Mouse (Mus musculus) embryonic facial prominence, embryonic 15.5 days (tissue): ENCODE data around the gene Mfap1b. TPM values are rescaled to one million over a fixed set of nuclear protein-coding genes. Genes with fewer than 3 reads are reported as not detected.

Source experiments
- ATAC-seq: fragments of 200-750 bp; cut with Nextera tagmentation; 2 replicates; pipeline ENCODE4 v1.8.0; 2017; ENCODE audit warnings: low read depth, moderate TSS enrichment; ENCODE audit not compliant: insufficient number of reproducible peaks, low FRiP score, low TSS enrichment
- H3K27ac ChIP-seq: fragments of 300-500 bp; sonication (generic); replicated peaks from 2 replicates; pipeline ENCODE4 v1.5.1; 2015; ENCODE audit warnings: mild to moderate bottlenecking, inconsistent platforms
- H3K27me3 ChIP-seq: fragments of 300-500 bp; sonication (generic); 2 replicates; pipeline ENCODE4 v1.6.1; 2015; ENCODE audit warnings: inconsistent platforms
- H3K36me3 ChIP-seq: fragments of 300-500 bp; sonication (generic); 2 replicates; pipeline ENCODE4 v1.6.1; 2015; ENCODE audit warnings: mild to moderate bottlenecking, inconsistent platforms
- H3K4me1 ChIP-seq: fragments of 300-500 bp; sonication (generic); 2 replicates; pipeline ENCODE4 v1.6.1; 2015; ENCODE audit warnings: inconsistent platforms
- H3K4me2 ChIP-seq: fragments of 300-500 bp; sonication (generic); replicated peaks from 2 replicates; pipeline ENCODE4 v1.6.1; 2015; ENCODE audit warnings: mild to moderate bottlenecking, inconsistent platforms
- H3K4me3 ChIP-seq: fragments of 300-500 bp; sonication (generic); replicated peaks from 2 replicates; pipeline ENCODE4 v1.5.1; 2015; ENCODE audit warnings: mild to moderate bottlenecking, inconsistent platforms
- H3K9ac ChIP-seq: fragments of 300-500 bp; sonication (generic); 2 replicates; pipeline ENCODE4 v1.6.1; 2015; ENCODE audit warnings: inconsistent platforms
- H3K9me3 ChIP-seq: fragments of 300-500 bp; sonication (generic); replicated peaks from 2 replicates; pipeline ENCODE4 v1.6.1; 2016; ENCODE audit warnings: inconsistent platforms
- WGBS: fragments of 180-500 bp; shearing (Covaris S2); methylation state at CpG from one replicate; pipeline ENCODE4 v1.1.7; 2015; 5-methylcytosine and 5-hydroxymethylcytosine counted together
- polyA plus RNA-seq: library from polyadenylated mRNA; unstranded; fragments of >200 nt; fragmentation: Nextera tagmentation; extraction: Ambion mirVana; gene quantifications from 2 replicates; pipeline ENCODE4 v1.2.1, GENCODE M21; 2015

Mfap1b gene
- polyA plus RNA-seq, 1 experiment from 2014 or later = 61.9 TPM

DNA sequence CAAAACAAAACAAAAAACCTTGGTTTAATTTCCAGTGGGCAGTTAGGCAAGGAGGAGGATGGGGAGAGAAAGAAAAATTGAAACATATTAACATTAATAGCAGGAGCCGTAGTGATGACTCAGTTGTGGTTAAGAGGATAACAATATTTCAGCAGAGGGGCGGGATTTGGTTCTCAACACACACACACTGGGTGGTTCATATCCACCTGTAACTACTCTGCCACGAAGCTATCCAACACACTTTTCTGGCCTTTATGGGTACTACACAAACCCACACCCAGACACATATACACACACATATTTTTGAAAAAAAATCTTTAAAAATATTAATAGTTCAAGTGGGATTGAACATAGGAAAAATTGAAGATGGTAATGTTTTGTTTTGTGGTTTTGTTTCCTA, 26.9 kb downstream of the Mfap1b start:
- no peak overlapping the region for H3K9ac ChIP-seq
- no peaks in the 10 kb centered on the region for H3K9me3 ChIP-seq
- H3K4me3 ChIP-seq = no peak overlapping the region
- no peak overlapping the region for H3K27ac ChIP-seq
- peaks cover 8% of the 10 kb centered on the region; the same call in 1 of the 2 replicates for H3K36me3 ChIP-seq
- no peak for ATAC-seq
- H3K4me2 ChIP-seq = no peak overlapping the region
- H3K4me1 ChIP-seq = peaks cover 31% of the 10 kb centered on the region
- WGBS = 76% methylated on average over 3 of the region's 3 CpGs
- peaks cover 3% of the 10 kb centered on the region; the same call in 1 of the 2 replicates for H3K27me3 ChIP-seq

GRCm38 (mm10) chr2:121446506-121446905, 27.4 kb downstream of the Mfap1b start:
- H3K9me3 ChIP-seq = no peaks in the 10 kb centered on the region
- peaks cover 35% of the 10 kb centered on the region for H3K4me1 ChIP-seq
- H3K9ac ChIP-seq = no peak overlapping the region
- H3K36me3 ChIP-seq = peaks cover 7% of the 10 kb centered on the region; the same call in 1 of the 2 replicates
- 83% methylated on average over 4 of the region's 4 CpGs for WGBS
- H3K4me3 ChIP-seq = no peak overlapping the region
- H3K4me2 ChIP-seq = no peak overlapping the region
- H3K27me3 ChIP-seq = peaks cover 3% of the 10 kb centered on the region; the same call in 1 of the 2 replicates
- no peak for ATAC-seq
- H3K27ac ChIP-seq = no peak overlapping the region

DNA sequence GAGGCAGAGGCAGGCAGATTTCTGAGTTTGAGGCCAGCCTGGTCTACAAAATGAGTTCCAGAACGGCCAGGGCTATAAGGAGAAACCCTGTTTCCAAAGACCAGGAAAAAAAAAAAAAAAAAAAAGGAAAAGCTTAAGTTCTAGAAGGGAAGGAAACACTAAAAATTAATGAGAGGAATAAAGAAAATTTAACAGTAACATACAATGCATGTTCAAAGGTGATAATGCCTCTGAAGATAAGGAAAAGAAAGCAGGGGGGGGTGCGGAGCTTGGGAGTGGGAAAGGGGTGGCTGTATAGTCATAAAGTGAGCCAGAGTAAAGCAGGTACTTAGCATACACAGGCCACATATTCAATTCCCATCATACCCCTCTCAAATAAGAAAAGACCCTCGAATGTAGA, 28.8 kb downstream of the Mfap1b start:
- ATAC-seq = no peak
- WGBS = 85% methylated on average over 3 of the region's 3 CpGs

GRCm38 (mm10) chr2:121444178-121444577, 29.7 kb downstream of the Mfap1b start, which contains the start of gene Ell3:
TSS of gene Ell3 (minus strand) at chr2:121444278.
- Histone ChIP-seq H3K9me3 (no peaks in the 10 kb centered on the region), H3K4me3 (peak within 1 kb of the TSS; percentile 50; the same call in 1 of the 2 replicates), H3K9ac (no peak within 1 kb of the TSS), H3K4me2 (peak within 1 kb of the TSS; percentile 95), H3K4me1 (peaks cover 21% of the 10 kb centered on the region), H3K27me3 (peaks cover 3% of the 10 kb centered on the region; the same call in 1 of the 2 replicates), H3K27ac (peak within 1 kb of the TSS; percentile 28; the same call in 1 of the 2 replicates), H3K36me3 (peaks cover 6% of the 10 kb centered on the region)
- no peak for ATAC-seq
- 83% methylated on average over 1 of the region's 1 CpGs for WGBS

More for the DNA sequence above, 28.8 kb downstream of the Mfap1b start:
- no peak overlapping the region for H3K4me3 ChIP-seq
- H3K27me3 ChIP-seq = peaks cover 3% of the 10 kb centered on the region; the same call in 1 of the 2 replicates
- no peak overlapping the region for H3K4me2 ChIP-seq
- no peaks in the 10 kb centered on the region for H3K36me3 ChIP-seq
- no peak overlapping the region for H3K27ac ChIP-seq
- H3K4me1 ChIP-seq = peaks cover 23% of the 10 kb centered on the region
- no peaks in the 10 kb centered on the region for H3K9me3 ChIP-seq
- no peak overlapping the region for H3K9ac ChIP-seq

DNA sequence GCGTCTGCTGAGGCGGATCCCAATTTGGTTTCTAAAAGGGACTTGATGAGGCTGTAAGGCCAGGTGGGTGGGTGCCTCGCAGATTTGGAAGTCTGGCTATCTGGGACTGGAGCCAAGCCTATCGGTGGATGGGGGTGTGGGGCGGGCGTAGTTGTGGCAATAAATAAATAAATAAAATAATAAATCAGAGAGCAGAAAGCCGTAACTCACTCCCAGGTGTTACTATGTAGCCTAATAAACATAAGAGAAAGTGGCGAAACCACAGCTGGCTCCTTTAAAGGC, 30.9 kb downstream of the Mfap1b start:
- Histone ChIP-seq H3K9ac (no peak overlapping the region; the same call in 1 of the 2 replicates), H3K4me1 (peaks cover 20% of the 10 kb centered on the region), H3K27me3 (peaks cover 3% of the 10 kb centered on the region; the same call in 1 of the 2 replicates), H3K36me3 (peaks cover 17% of the 10 kb centered on the region), H3K4me2 (peak overlapping the region; percentile 95), H3K27ac (peak overlapping the region; percentile 28; the same call in 1 of the 2 replicates), H3K4me3 (peak overlapping the region; percentile 50), H3K9me3 (no peaks in the 10 kb centered on the region)
- WGBS = 16% methylated on average over 8 of the region's 8 CpGs
- no peak for ATAC-seq

DNA sequence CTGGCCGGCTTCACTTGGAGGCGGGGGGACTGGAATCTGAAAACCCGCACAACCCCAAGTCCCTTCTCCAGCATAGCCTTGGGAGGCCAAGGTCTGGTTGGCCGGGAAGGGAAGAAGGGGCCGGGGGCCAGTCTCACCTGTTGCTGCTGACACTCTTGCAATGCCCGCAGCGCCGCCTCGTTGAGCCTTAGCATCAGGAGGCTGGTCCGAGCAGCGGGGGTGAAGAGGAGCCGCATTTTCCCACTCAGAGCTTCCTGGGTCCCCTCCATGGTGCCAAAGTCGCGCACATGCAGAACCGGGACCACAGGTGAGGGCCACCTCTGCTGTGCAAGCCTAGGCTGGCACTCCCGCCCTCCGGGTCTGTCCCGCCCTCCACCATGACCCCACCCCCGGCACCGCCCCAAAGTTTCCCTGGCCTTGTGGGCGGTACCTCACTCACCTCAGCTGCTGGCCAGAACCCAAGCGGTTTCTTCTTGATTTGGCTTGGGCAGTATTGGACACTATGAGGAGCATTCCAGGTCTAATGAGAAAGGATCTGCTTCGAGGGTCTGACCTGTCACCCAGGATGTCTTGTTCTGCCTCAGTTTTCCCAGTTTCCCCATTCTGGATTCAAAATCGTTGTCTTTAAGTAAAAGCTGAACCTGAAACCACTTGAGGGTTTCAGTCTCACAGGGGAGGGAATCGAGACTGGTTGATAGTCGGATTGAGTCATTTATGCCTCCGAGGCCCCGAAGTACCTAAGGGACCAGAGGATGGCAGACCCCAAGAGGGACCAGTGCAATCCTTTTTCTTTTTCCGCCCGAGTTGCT, 31.4 kb downstream of the Mfap1b start:
- peak overlapping the region; percentile 37 for H3K9ac ChIP-seq
- peak; percentile 84 for ATAC-seq
- peaks cover 16% of the 10 kb centered on the region for H3K4me1 ChIP-seq
- H3K4me3 ChIP-seq = peak overlapping the region; percentile 50
- 1% methylated on average over 30 of the region's 30 CpGs for WGBS
- peaks cover 23% of the 10 kb centered on the region for H3K36me3 ChIP-seq
- H3K27ac ChIP-seq = peak overlapping the region; percentile 28; the same call in 1 of the 2 replicates
- H3K4me2 ChIP-seq = peak overlapping the region; percentile 95
- H3K9me3 ChIP-seq = no peaks in the 10 kb centered on the region
- peaks cover 3% of the 10 kb centered on the region; the same call in 1 of the 2 replicates for H3K27me3 ChIP-seq

DNA sequence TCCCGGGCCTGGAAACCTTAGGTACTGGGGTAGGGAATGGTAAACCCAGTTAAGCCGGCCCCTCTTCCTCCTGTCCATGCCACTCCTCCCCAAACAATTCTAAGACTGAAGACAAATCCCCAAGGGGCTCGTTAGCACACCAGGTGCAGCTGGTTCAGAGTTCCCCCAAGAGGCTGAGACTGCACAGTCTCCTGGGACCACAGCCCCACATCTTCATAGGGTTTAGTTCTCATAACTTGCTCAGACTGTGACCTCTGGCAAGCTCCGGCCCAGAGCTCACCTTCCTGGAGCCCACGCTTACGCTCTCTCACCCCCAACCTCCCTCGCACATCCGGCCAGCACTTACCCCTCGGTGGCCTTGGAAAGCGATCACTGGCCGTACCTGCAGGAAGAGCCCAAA, 32.1 kb downstream of the Mfap1b start:
- WGBS = 4% methylated on average over 11 of the region's 11 CpGs
- H3K9ac ChIP-seq = peak overlapping the region; percentile 37
- H3K4me2 ChIP-seq = peak overlapping the region; percentile 95
- H3K4me3 ChIP-seq = peak overlapping the region; percentile 50
- H3K9me3 ChIP-seq = no peaks in the 10 kb centered on the region
- peak; percentile 58; the same call in 1 of the 2 replicates for ATAC-seq
- peaks cover 28% of the 10 kb centered on the region for H3K36me3 ChIP-seq
- peaks cover 3% of the 10 kb centered on the region; the same call in 1 of the 2 replicates for H3K27me3 ChIP-seq
- H3K4me1 ChIP-seq = peaks cover 16% of the 10 kb centered on the region
- H3K27ac ChIP-seq = no peak overlapping the region

GRCm38 (mm10) chr2:121440834-121441605, 32.8 kb downstream of the Mfap1b start:
- Histone ChIP-seq H3K36me3 (peaks cover 31% of the 10 kb centered on the region), H3K27ac (no peak overlapping the region), H3K9me3 (no peaks in the 10 kb centered on the region), H3K4me3 (no peak overlapping the region), H3K4me1 (peaks cover 16% of the 10 kb centered on the region), H3K9ac (no peak overlapping the region), H3K27me3 (peaks cover 3% of the 10 kb centered on the region; the same call in 1 of the 2 replicates), H3K4me2 (no peak overlapping the region)
- WGBS = 57% methylated on average over 5 of the region's 5 CpGs
- no peak for ATAC-seq

GRCm38 (mm10) chr2:121439746-121440145, 34.1 kb downstream of the Mfap1b start:
- no peak for ATAC-seq
- H3K36me3 ChIP-seq = peaks cover 42% of the 10 kb centered on the region
- H3K4me3 ChIP-seq = no peak overlapping the region
- H3K27me3 ChIP-seq = peaks cover 3% of the 10 kb centered on the region; the same call in 1 of the 2 replicates
- H3K9me3 ChIP-seq = no peaks in the 10 kb centered on the region
- H3K4me1 ChIP-seq = peaks cover 16% of the 10 kb centered on the region
- no peak overlapping the region for H3K4me2 ChIP-seq
- 76% methylated on average over 4 of the region's 4 CpGs for WGBS
- no peak overlapping the region for H3K27ac ChIP-seq
- H3K9ac ChIP-seq = no peak overlapping the region

DNA sequence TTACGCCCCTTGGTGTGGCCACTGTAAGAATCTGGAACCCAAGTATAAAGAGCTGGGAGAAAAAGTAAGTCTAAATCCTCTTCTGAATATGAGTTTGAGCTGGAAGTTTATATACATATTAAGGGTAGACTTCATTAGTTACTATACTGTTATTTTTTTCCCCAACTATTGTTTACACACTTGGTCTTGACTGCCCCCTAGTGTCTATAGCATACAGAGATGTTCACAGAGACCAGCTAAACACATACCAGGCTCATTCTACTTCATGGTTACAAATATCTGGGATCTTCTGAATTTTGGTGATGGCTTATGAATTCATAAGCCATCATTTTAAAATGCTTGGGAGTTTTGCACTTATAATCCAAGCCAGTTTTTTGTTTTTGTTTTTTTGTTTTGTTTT, 39.0 kb downstream of the Mfap1b start:
- H3K9me3 ChIP-seq = no peaks in the 10 kb centered on the region
- H3K9ac ChIP-seq = no peak overlapping the region
- no peak overlapping the region for H3K27ac ChIP-seq
- no peak for ATAC-seq
- no peaks in the 10 kb centered on the region for H3K27me3 ChIP-seq
- H3K36me3 ChIP-seq = peaks cover 90% of the 10 kb centered on the region
- 98% methylated on average over 1 of the region's 1 CpGs for WGBS
- no peak overlapping the region for H3K4me2 ChIP-seq
- no peak overlapping the region for H3K4me3 ChIP-seq
- H3K4me1 ChIP-seq = no peaks in the 10 kb centered on the region

DNA sequence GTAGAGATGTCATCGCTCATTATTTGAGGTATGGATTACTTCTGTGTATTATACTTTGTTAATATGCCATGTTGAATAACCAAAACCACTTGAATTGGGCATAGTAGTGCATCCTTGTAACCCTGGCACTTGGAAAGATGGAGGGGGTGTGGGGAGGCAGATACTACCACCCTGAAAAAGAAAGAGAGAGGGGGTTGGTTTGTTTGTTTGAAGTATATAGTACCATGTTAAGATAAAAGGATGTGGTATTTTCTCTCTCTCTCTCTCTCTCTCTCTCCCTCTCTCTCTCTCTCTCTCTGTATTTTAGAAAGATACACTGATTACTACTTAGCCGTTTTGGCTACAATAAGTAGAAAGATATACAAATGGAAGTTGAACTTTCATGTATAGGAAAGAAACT, 48.0 kb downstream of the Mfap1b start:
- 95% methylated on average over 2 of the region's 2 CpGs for WGBS
- no peak overlapping the region for H3K4me3 ChIP-seq
- H3K27me3 ChIP-seq = no peaks in the 10 kb centered on the region
- H3K9ac ChIP-seq = no peak overlapping the region
- no peaks in the 10 kb centered on the region for H3K9me3 ChIP-seq
- H3K27ac ChIP-seq = no peak overlapping the region
- no peak for ATAC-seq
- H3K4me1 ChIP-seq = no peaks in the 10 kb centered on the region
- H3K36me3 ChIP-seq = peaks cover 83% of the 10 kb centered on the region
- no peak overlapping the region for H3K4me2 ChIP-seq
